Mouse (Mus musculus) stomach, embryonic 14.5 days (tissue): ENCODE results near the gene Dclre1b. TPM values are rescaled to one million over a fixed set of nuclear protein-coding genes. Genes with fewer than 3 reads are reported as not detected.
A peak's percentile ranks its signal among the peaks of the same experiment; 100 is the strongest.

Source experiments
- ATAC-seq: fragments of 200-750 bp; cut with Nextera tagmentation; 2 replicates; pipeline ENCODE4 v1.8.0; 2017; ENCODE audit warnings: low read depth, moderate TSS enrichment; ENCODE audit not compliant: insufficient number of reproducible peaks, insufficient read depth, low FRiP score
- H3K27ac ChIP-seq: fragments of 300-500 bp; sonication (generic); 2 replicates; pipeline ENCODE4 v1.5.1; 2014; ENCODE audit warnings: mild to moderate bottlenecking, low read length, moderate library complexity, mixed read lengths
- H3K27me3 ChIP-seq: fragments of 300-500 bp; sonication (generic); 2 replicates; pipeline ENCODE4 v1.6.1; 2014; ENCODE audit warnings: low read length, control low read depth, mixed read lengths; ENCODE audit not compliant: control insufficient read depth, insufficient read depth
- H3K36me3 ChIP-seq: fragments of 300-500 bp; sonication (generic); 2 replicates; pipeline ENCODE4 v1.6.1; 2014; ENCODE audit warnings: mild to moderate bottlenecking, control low read depth, low read length, moderate library complexity, mixed read lengths; ENCODE audit not compliant: control insufficient read depth, insufficient read depth
- H3K4me1 ChIP-seq: fragments of 300-500 bp; sonication (generic); 2 replicates; pipeline ENCODE4 v1.6.1; 2014; ENCODE audit warnings: low read length, control low read depth, mixed read lengths; ENCODE audit not compliant: control insufficient read depth, insufficient read depth
- H3K4me2 ChIP-seq: fragments of 300-500 bp; sonication (generic); replicated peaks from 2 replicates; pipeline ENCODE4 v1.6.1; 2014; ENCODE audit warnings: low read depth, low read length, control low read depth
- H3K4me3 ChIP-seq: fragments of 300-500 bp; sonication (generic); 2 replicates; pipeline ENCODE4 v1.5.1; 2014; ENCODE audit warnings: low read depth, low read length, control low read depth
- H3K9ac ChIP-seq: fragments of 300-500 bp; sonication (generic); replicated peaks from 2 replicates; pipeline ENCODE4 v1.6.1; 2014; ENCODE audit warnings: low read depth, mild to moderate bottlenecking, control low read depth, low read length, moderate library complexity, mixed read lengths
- H3K9me3 ChIP-seq: fragments of 300-500 bp; sonication (generic); 2 replicates; pipeline ENCODE4 v1.6.1; 2016; ENCODE audit warnings: low read depth, low read length, control low read depth; ENCODE audit not compliant: control insufficient read depth
- WGBS: fragments of 180-500 bp; shearing (Covaris S2); extraction: QIAGEN DNeasy Blood & Tissue Kit; methylation state at CpG from one replicate; pipeline ENCODE4 v1.1.7; 2014; 5-methylcytosine and 5-hydroxymethylcytosine counted together
- polyA plus RNA-seq: library from polyadenylated mRNA; unstranded; fragments of >200 nt; fragmentation: Nextera tagmentation; extraction: Ambion mirVana; gene quantifications from 2 replicates; pipeline ENCODE4 v1.2.1, GENCODE M21; 2014

The Dclre1b gene
- polyA plus RNA-seq, 1 experiment from 2014 or later = 30.9 TPM

- Histone ChIP-seq H3K4me3 (no peak overlapping the region), H3K4me2 (no peak overlapping the region), H3K9ac (no peak overlapping the region), H3K36me3 (peaks cover 19% of the 10 kb centered on the region), H3K27ac (no peak overlapping the region), H3K27me3 (no peaks in the 10 kb centered on the region), H3K4me1 (0 out of 2 replicates have a peak, but pooled peaks cover 7% of the 10 kb centered on the region), H3K9me3 (no peaks in the 10 kb centered on the region)
- 89% methylated on average over 11 of the region's 11 CpGs for WGBS
- no peak for ATAC-seq
Observed at GRCm38 (mm10) chr3:103777940-103778339, 31.3 kb downstream of the Dclre1b start.

DNA sequence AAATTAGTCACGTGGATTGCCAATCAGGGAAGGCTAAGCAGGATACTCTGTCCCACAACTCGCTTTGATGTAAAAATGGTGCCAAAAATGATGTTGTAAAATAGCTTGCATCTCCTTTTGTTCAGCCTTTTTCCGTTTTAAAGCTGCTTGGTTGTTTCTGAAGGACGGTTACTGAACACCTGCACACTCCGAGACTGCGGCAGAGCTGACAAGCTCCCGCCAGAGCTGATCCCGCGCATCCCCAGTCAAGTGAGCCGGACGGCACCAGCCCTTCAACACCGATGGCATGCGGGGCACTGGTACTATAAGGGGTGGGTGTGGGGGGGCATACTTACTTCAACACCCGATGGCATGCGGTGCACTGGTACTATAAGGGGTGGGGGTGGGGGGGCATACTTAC is 35.2 kb downstream of the Dclre1b start:
- Histone ChIP-seq H3K9ac (no peak overlapping the region), H3K9me3 (no peaks in the 10 kb centered on the region), H3K36me3 (peaks cover 22% of the 10 kb centered on the region), H3K4me2 (no peak overlapping the region), H3K27ac (no peak overlapping the region), H3K27me3 (no peaks in the 10 kb centered on the region), H3K4me1 (no peaks in the 10 kb centered on the region), H3K4me3 (no peak overlapping the region)
- 89% methylated on average over 15 of the region's 15 CpGs for WGBS
- no peak for ATAC-seq

GRCm38 (mm10) chr3:103773508-103773907 is 35.7 kb downstream of the Dclre1b start:
- Histone ChIP-seq H3K4me3 (no peak overlapping the region), H3K9me3 (no peaks in the 10 kb centered on the region), H3K27ac (no peak overlapping the region), H3K4me2 (no peak overlapping the region), H3K9ac (no peak overlapping the region), H3K4me1 (no peaks in the 10 kb centered on the region), H3K36me3 (peaks cover 26% of the 10 kb centered on the region), H3K27me3 (no peaks in the 10 kb centered on the region)
- 82% methylated on average over 3 of the region's 3 CpGs for WGBS
- ATAC-seq = no peak

- no peaks in the 10 kb centered on the region for H3K4me1 ChIP-seq
- H3K9me3 ChIP-seq = no peaks in the 10 kb centered on the region
- H3K27ac ChIP-seq = no peak overlapping the region
- H3K27me3 ChIP-seq = no peaks in the 10 kb centered on the region
- 78% methylated on average over 4 of the region's 4 CpGs for WGBS
- no peak overlapping the region for H3K4me3 ChIP-seq
- H3K9ac ChIP-seq = no peak overlapping the region
- no peak overlapping the region for H3K4me2 ChIP-seq
- no peak for ATAC-seq
- peaks cover 26% of the 10 kb centered on the region for H3K36me3 ChIP-seq
Observed at GRCm38 (mm10) chr3:103772846-103773245, 36.4 kb downstream of the Dclre1b start.

- no peaks in the 10 kb centered on the region for H3K4me1 ChIP-seq
- no peak for ATAC-seq
- H3K4me2 ChIP-seq = no peak overlapping the region
- no peak overlapping the region for H3K9ac ChIP-seq
- peaks cover 17% of the 10 kb centered on the region; the same call in 1 of the 2 replicates for H3K36me3 ChIP-seq
- 52% methylated on average over 9 of the region's 9 CpGs for WGBS
- no peaks in the 10 kb centered on the region for H3K9me3 ChIP-seq
- H3K27me3 ChIP-seq = no peaks in the 10 kb centered on the region
- peak overlapping the region; percentile 11; the same call in 1 of the 2 replicates for H3K27ac ChIP-seq
- H3K4me3 ChIP-seq = no peak overlapping the region
Observed at GRCm38 (mm10) chr3:103771531-103772130, 37.6 kb downstream of the Dclre1b start.

DNA sequence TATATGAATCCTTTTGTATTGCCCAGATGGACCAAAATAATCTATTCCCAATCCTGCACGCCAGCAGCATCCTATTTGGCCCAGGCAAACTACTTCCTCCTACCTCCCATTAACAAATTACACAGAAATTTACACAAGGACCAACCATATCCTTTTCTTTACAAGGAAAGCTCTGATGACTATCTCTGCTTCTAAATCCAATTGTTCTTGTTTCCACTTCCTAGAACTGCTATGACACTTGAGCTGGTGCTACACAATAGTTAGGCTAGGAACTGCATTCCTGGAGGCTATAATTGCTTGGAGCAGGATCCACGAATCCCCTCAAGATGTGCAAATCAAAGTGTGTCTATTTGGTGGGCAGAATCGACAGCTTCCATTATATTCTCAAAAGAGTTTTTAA is 42.5 kb downstream of the Dclre1b start:
- Histone ChIP-seq H3K4me2 (no peak overlapping the region), H3K9me3 (no peaks in the 10 kb centered on the region), H3K4me3 (no peak overlapping the region), H3K36me3 (peaks cover 20% of the 10 kb centered on the region), H3K27me3 (no peaks in the 10 kb centered on the region), H3K9ac (no peak overlapping the region), H3K4me1 (no peaks in the 10 kb centered on the region), H3K27ac (no peak overlapping the region)
- 83% methylated on average over 3 of the region's 3 CpGs for WGBS
- no peak for ATAC-seq

DNA sequence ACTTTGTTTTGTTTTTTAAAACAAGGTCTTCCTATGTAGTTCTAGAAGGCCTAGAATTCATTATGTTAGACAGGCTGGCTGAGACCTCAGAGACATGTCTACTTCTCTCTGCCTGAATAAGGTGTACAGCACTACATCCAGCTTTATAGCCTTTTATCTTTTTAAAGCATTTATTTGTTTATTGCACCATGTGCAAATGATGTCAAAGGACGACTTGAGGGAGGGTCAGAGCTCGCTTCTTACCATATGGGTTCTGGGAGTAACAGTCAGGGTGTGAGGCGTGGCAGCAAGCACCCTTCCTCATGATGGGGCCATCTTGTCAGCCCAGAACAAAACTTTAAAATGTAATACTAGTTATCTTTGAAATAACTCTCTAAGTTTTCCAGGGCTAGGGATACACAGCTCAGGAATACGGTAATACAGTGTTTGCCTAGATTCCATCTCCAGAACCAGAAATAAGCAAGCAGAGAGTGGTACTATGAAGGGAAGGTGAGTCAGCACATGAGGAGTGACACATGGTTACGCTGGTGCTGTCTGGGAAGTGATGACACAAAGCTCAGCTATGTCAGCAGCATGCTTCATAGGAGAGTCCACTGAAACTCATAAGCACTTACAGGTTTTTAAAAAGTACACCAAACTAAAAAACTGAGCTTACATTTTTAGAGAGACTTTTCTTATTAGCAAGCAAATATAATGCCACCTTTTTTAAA is 49.8 kb downstream of the Dclre1b start:
- no peaks in the 10 kb centered on the region for H3K9me3 ChIP-seq
- 84% methylated on average over 5 of the region's 5 CpGs for WGBS
- H3K27me3 ChIP-seq = no peaks in the 10 kb centered on the region
- H3K4me2 ChIP-seq = no peak overlapping the region
- H3K9ac ChIP-seq = no peak overlapping the region
- H3K4me1 ChIP-seq = no peaks in the 10 kb centered on the region
- H3K4me3 ChIP-seq = no peak overlapping the region
- H3K27ac ChIP-seq = no peak overlapping the region
- peaks cover 52% of the 10 kb centered on the region for H3K36me3 ChIP-seq
- ATAC-seq = no peak

DNA sequence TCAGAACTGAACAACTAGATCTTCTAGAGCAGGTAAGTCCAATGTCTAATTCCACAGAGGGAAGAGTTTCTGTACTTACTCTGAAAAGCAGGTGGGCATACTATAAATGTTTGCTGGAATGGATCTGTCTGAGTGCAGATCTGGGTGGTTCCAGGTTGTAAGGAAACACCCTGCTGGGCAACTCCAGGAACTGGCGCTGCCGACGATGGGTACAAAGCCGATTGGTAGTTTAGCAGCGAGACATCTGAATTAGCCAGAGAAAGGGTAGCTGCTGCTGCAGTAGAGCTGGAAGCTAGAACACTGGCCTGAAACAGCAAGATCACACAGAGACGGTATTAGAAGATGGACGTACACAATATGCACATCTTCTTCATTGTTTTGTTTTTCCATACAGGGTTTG is 50.8 kb downstream of the Dclre1b start:
- H3K4me3 ChIP-seq = no peak overlapping the region
- H3K36me3 ChIP-seq = peaks cover 55% of the 10 kb centered on the region
- ATAC-seq = no peak
- no peaks in the 10 kb centered on the region for H3K27me3 ChIP-seq
- no peak overlapping the region for H3K9ac ChIP-seq
- H3K4me2 ChIP-seq = no peak overlapping the region
- no peaks in the 10 kb centered on the region for H3K4me1 ChIP-seq
- 90% methylated on average over 7 of the region's 7 CpGs for WGBS
- H3K27ac ChIP-seq = no peak overlapping the region
- no peaks in the 10 kb centered on the region for H3K9me3 ChIP-seq
